Mouse (Mus musculus) layer of hippocampus, postnatal 36 days (tissue): ENCODE results near the gene Oas1d. TPM values are rescaled to one million over a fixed set of nuclear protein-coding genes. Genes with fewer than 3 reads are reported as not detected.
A peak's percentile ranks its signal among the peaks of the same experiment; 100 is the strongest.
"Not testable (repeated sequence)": the region's sequence is repeated elsewhere in the genome, so short reads cannot be mapped to it uniquely, and the experiment has no call there.

Experiments
- DNase-seq, 2 experiments: peaks; one replicate each; pipeline ENCODE4 v3.0.0; 2022
- total RNA-seq, 2 experiments: library from RNA; stranded (reverse); gene quantifications; 2 replicates each; pipeline ENCODE4 v1.2.3; 2021

Oas1d gene
- total RNA-seq, 2 experiments from 2014 or later = not detected

DNA sequence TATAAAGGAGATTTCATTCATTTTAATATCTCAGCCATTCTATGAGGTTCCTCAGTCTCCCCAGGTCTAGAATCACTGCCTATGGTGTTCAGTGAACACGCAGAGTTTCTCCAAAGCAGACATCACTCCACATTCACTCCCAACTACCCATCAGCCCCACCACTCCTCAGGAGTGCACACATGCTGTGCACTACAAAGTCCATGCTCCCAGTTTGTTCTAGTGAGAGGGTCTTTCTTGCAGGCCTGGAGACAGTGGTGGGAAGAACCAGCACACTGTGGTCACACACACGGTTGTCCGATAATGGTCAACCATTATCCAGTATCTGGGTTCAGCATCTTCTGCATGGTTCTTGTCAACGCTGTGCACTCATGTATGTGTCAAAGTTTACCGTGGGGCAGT, 12.3 kb upstream of the Oas1d start:
- no peak for DNase-seq

GRCm38 (mm10) chr5:120906791-120907733, 7.3 kb upstream of the Oas1d start, which contains the start of gene Oas1a:
Gene Oas1a, minus strand, starts transcription at chr5:120907521.
- not testable (repeated sequence) for DNase-seq

DNA sequence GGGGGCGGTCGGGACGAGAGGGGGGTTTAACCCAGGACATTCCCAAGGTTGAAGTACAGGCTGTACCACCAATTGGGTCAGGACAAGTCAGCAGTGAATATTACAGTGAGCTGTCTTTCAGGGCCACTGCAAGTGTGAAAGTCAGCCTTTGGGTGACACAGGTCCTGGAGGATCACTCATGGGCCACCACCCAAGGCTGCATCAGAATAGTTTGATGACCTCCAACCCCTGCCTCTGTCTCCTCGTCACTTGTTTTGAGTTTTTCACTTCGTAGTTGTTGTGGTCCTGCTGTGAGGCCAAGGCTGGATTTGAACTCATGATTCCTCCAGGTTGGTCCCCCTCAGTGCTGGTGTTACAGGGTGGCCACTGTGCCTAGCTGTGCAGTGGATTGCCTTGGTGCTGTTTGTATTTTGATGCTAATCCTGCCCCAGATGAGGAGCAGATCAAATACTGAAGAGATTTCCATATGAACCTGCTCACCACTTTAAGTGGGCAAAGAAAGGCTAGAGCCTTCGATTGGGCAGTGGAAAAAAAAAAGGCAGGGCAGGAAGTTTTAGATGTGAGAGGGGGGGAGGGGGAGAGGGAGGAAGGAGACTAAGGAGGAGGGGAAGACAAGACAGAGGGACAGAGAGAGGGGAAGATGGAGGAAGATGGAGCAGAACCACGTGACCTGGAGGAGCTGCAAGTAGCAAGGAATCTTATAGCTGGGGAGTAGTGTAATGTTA, 6.0 kb upstream of the Oas1d start:
- no peak for DNase-seq

GRCm38 (mm10) chr5:120919156-120919935, 5.0 kb downstream of the Oas1d start:
- not testable (repeated sequence) for DNase-seq

GRCm38 (mm10) chr5:120920296-120920695, 6.0 kb downstream of the Oas1d start:
- DNase-seq = no peak

DNA sequence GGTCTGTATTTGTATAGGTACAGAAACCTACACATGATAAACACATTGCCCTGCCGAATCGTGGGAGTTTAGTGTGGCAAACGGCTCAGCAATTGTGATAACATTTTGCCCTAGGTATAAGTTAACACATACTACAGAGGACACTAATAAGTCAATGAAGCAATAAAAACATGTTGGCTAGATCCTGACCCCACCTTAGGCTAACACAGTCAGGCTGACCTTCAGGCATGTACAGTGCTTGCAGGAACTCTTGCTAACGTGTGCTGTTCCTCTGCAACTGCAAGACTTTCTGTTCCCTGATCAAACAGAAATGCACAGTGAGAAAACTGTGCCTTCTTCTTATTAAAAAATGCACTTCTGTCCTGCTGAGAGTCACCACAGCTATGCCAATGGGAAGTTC, 9.6 kb downstream of the Oas1d start:
- no peak for DNase-seq

DNA sequence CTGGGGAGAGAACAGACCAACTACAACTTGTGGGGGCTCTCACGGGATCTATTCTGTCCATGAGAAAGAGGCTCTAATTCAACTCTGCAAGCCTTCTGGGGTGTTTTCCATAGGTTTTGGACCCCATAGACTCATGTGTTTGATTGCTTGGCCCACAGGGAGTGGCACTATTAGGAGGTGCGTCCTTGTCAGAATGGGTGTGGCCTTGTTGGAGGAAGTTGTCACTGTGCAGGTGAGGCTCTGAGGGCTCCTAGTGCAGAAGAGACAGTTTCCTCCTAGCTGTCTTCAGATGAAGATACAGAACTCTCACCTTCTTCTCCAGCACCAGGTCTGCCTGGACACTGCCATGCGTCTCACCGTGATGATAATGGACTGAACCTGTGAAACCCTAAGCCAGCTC, 10.2 kb downstream of the Oas1d start:
- DNase-seq = not testable (repeated sequence)

DNA sequence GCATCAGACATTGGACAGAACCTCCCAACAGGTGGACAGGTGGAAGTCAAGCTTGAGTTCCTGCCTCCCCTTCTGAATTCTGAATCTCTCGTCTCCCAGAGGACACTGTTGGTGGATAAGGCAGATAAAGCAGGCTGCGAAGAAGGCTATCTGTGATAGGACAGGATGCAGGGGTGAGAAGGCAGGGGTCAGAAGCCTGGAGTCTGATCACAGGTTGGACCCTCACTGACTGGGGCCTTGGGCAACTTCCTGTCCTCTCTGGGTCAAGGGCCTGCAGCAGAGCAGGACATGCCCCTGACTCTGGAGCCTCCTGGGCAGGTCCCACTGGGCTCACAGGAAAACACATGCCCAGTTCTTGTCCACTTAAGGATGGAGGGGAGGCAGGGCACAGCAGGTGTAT, 12.0 kb downstream of the Oas1d start:
- not testable (repeated sequence) for DNase-seq

- DNase-seq = no peak
Observed at GRCm38 (mm10) chr5:120927036-120927435, 12.7 kb downstream of the Oas1d start.

DNA sequence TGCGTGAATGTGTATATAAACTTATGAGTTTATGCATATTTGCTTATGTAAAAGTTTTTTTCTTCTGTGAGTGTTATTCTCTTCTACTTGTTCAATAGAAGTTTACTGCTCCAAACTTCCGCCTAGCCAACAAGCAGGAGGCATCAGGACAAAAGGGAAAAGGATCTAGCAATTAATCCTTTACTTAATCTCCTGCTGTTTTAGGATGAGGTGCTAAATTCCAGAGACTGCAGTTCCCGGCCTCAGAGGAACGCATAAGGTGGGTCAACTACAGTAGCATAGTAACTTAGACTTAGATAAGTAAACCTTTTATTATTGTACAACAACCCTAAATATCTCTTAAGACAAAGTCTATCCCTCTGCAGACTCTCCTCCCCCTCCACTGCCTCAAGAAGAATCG, 19.6 kb downstream of the Oas1d start:
- no peak for DNase-seq

DNA sequence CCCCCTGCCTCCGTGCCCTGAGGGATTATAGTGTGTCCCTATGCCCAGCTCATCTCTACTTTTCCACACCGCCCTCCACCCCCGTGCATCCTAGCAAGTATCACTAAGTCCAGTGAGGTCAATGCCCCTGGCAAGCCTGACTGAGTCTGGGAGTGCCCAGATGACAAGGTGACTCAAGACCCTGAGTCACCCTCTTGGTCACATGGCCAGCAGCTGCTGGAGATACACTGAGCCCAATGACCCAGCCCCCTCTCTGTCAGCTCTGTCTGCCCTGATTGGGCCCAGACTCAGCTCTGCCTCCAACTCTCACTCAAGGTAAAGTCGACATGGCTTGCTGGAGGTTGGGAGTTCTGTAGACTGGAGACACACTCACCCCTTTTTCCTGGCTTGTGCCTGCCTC, 23.5 kb downstream of the Oas1d start:
- no peak for DNase-seq

DNA sequence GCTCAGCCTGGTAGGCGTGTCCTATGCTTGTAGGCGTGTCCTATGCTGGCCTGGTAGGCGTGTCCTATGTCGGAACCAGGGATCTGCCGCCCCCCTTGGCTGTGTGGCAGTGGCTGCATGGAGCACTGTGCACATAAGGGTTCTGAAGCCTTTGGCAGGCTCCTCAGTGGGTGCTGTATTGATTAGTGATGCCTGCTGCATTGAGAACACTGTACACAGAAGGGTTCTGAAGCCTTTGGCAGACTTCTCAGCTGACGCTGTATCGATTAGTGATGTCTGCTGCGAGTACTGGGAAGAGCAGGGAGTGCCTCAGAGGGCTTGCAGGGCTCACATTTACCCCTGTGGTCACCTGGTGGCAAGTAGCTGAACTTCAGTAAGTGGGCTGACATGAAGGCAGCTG, 24.2 kb downstream of the Oas1d start:
- DNase-seq = no peak

DNA sequence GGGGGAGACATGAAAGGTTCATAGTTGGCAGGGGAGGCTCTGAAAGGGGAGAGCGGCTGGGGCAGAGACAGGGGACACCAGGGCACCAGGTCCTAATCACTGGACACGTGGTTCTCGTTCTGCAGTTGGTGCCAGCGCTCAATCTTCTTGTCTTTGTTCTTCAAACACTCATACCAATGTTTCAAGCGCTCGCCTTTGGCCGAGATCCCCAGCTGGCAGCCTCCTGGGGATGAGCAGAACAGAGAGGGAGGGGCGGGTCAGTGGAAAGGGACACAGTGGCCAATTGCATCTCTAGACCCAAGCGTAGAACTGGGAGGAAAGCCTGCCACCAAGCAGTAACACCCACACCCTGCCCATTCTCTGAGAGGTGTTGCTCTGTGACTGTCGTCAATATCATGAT, 27.7 kb downstream of the Oas1d start:
- DNase-seq = peak; percentile 33 to 38

DNA sequence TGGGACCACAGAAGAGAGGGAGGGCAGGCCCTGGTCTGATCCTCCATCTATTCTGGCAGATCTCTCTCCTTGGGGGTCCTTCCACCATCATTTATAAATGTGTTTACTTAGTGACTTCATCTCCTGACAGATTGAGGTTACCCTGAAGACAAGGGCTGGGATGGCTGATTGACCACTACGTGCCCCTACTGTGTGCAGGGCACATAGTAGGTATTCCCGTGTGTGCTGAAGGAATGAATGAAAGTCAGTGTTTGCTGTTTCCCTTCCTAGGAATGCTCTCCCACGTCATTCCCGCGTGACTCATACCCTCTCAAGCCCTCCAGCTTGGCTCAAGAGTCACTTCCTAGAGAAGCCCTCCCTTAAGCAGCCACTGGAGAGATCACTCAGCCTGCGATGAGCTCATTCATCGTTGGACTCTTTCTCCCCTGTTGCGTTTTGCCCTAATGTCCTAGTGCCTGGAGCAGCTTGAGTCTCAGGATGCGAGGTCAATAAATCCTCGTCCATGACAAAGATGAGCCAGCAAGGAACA, 38.0 kb downstream of the Oas1d start:
- no peak for DNase-seq

- peak in 1 of 2 experiments; percentile 54 for DNase-seq
Observed at GRCm38 (mm10) chr5:120953974-120954373, 39.6 kb downstream of the Oas1d start.

DNA sequence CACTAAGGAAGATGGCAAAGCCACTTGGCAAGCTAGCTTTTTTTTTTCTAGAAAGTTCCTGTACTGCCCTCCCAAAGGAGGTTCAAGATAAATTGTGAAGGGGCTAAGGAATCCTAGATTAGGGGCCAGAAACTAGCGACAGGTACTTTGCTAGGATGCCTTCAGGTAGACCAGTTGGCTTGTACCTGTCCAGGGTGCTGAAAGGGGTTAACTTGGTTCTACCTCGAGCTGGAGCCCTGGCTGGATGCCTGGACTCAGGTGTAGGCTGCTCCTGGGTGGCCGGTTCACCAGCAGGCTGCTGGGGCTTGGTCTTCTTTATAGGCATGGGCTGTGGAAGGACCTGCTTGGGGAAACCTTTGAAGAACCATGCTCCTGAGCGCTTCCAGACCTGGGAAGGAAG, 46.7 kb downstream of the Oas1d start:
- no peak for DNase-seq

- DNase-seq = no peak
Observed at GRCm38 (mm10) chr5:120966156-120966555, 51.8 kb downstream of the Oas1d start.

GRCm38 (mm10) chr5:120966894-120967293, 52.6 kb downstream of the Oas1d start:
- no peak for DNase-seq

DNA sequence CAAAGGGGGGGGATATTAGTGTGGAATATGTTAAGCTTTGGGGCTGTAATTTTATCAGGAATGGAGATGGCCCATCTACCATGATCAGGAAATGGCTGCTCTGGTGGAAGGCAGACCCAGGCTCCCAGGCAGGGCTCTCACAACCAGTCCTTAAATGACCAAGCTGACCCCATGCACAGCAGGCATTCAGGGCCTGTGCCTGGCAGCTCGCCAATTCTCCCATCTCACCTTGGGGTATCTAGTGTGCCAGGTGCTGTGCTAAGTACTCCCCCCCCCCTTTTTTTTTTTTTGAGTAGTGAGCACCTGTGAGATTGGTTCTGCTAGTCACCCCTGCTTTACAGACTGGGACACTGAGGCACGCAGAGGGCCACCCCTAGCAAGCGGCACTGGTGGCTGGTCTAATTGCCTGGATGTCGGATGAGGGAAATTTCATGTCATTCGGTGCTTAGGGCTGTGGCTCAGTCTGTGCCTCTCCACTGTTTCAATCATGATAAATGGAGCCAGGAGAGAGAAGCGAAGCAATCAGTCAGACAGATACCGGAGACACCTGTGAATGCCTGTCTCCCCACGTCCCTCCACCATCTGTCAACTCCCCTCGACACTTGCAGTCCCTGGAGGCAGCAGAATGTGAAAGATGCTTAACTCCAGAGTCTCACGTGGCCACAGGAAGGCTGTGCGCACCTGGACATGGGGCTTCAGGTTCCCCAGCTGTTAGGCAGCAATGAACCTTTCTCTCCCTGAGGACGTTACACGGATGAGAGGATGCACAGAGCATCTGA, 53.2 kb downstream of the Oas1d start:
- no peak for DNase-seq

- DNase-seq = no peak
Observed at GRCm38 (mm10) chr5:120968134-120968532, 53.8 kb downstream of the Oas1d start.

DNA sequence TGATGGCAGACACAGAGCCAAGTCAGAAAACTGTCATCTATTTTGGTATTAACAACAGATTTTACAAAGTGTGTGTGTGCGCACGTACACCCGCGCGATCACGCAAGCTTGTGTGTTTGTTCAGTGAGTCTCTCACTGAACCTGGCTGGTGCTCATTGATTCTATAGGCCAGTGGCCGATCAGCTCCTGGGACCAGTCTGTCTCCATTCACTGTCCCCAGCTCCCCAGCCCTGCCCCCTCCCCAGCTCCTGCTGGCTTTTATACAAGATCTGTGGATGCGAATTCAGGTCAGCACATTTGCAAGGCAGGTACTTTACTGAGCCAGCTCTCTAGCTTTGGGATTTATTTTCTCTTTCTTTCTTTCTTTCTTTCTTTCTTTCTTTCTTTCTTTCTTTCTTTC, 54.5 kb downstream of the Oas1d start:
- peak in 1 of 2 experiments; percentile 21 for DNase-seq

DNA sequence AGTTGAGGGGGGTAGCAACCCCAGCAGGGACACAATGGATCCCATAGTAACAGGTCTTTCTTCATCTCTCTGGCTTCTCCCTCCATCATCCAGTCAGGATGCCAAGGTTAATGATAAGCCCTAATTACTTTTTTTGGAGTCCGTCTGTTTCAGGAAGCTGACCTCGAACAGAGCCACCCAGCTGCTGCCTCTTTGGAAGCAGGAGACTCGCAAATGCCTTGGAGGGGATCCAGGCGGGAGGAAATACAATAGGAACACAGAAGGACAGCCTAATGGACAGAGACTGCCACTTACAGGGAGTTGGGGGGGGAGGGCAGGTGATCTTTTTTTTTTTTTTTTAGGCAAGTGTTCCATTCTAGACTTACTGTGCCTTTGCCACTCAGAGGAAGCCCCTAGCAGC, 55.4 kb downstream of the Oas1d start:
- DNase-seq = no peak
